Mouse (Mus musculus) layer of hippocampus, adult 2 months (tissue): ENCODE results near the gene A530084C06Rik. TPM values are rescaled to one million over a fixed set of nuclear protein-coding genes. Genes with fewer than 3 reads are reported as not detected.
A peak's percentile ranks its signal among the peaks of the same experiment; 100 is the strongest.

ENCODE experiments used
- DNase-seq, 2 experiments: peaks; one replicate each; pipeline ENCODE4 v3.0.0; 2022; ENCODE audit warnings: low spot score in 2 of 2
- H3K27ac ChIP-seq: fragments of 200-600 bp; 2 replicates; pipeline ENCODE4 v1.8.1; 2022
- H3K4me3 ChIP-seq: fragments of 200-600 bp; 2 replicates; pipeline ENCODE4 v1.8.1; 2022; ENCODE audit warnings: mild to moderate bottlenecking
- CTCF ChIP-seq: fragments of 200-600 bp; conservative IDR thresholded peaks from 2 replicates; pipeline ENCODE4 v1.8.1; 2022; ENCODE audit warnings: antibody characterized with exemption, mild to moderate bottlenecking, moderate library complexity
- total RNA-seq, 2 experiments: library from RNA; stranded (reverse); gene quantifications; 2 replicates each; pipeline ENCODE4 v1.2.3; 2021

The A530084C06Rik gene
- total RNA-seq, 2 experiments from 2014 or later, result 0.67 to 0.71 TPM

- no peak for TF ChIP-seq CTCF
- peak in 1 of 2 experiments; percentile 15 for DNase-seq
- Histone ChIP-seq H3K4me3 (no peak overlapping the region; the same call in 1 of the 2 replicates), H3K27ac (no peak overlapping the region)
Measured at GRCm38 (mm10) chr13:31518411-31518886, 40.7 kb downstream of the A530084C06Rik start.

- H3K4me3 ChIP-seq, result no peak overlapping the region
- DNase-seq, result no peak
- TF ChIP-seq CTCF, result no peak
- no peak overlapping the region for H3K27ac ChIP-seq
Measured at GRCm38 (mm10) chr13:31515261-31515660, 43.9 kb downstream of the A530084C06Rik start.

- Histone ChIP-seq H3K4me3 (no peak overlapping the region), H3K27ac (no peak overlapping the region)
- DNase-seq, result no peak
- no peak for TF ChIP-seq CTCF
Measured at GRCm38 (mm10) chr13:31506494-31507167, 52.5 kb downstream of the A530084C06Rik start.

Other genes starting within 250 kb of the A530084C06Rik start
- 1 to 10 TPM; 2.8 TPM for gene Foxq1, start 3.2 kb downstream of the A530084C06Rik start, total RNA-seq
- 1 to 10 TPM; 4.7 to 5.5 TPM for gene Foxf2, start 66.5 kb upstream of the A530084C06Rik start, total RNA-seq
- gene Foxc1, start 247.3 kb upstream of the A530084C06Rik start, total RNA-seq, result 1 to 10 TPM; 4.2 to 5.2 TPM